Mouse (Mus musculus) limb, embryonic 11.5 days (tissue): ENCODE measurements around the gene Pkd1l1. TPM values are rescaled to one million over a fixed set of nuclear protein-coding genes. Genes with fewer than 3 reads are reported as not detected.
A peak's percentile ranks its signal among the peaks of the same experiment; 100 is the strongest.

Source experiments
- ATAC-seq: fragments of 200-750 bp; cut with Nextera tagmentation; 2 replicates; pipeline ENCODE4 v1.8.0; 2017; ENCODE audit warnings: low read depth; ENCODE audit not compliant: insufficient number of reproducible peaks, low FRiP score, low TSS enrichment
- DNase-seq: peaks from one replicate; pipeline ENCODE4 v3.0.0-alpha.2; 2015; ENCODE audit warnings: low spot score
- H3K27ac ChIP-seq: fragments of 300-500 bp; sonication (generic); replicated peaks from 2 replicates; pipeline ENCODE4 v1.5.1; 2014; ENCODE audit warnings: low read depth, mild to moderate bottlenecking, low read length
- H3K27me3 ChIP-seq: fragments of 300-500 bp; sonication (generic); 2 replicates; pipeline ENCODE4 v1.6.1; 2014; ENCODE audit warnings: mild to moderate bottlenecking, low read length, mixed read lengths; ENCODE audit not compliant: control insufficient read depth, insufficient read depth
- H3K36me3 ChIP-seq: fragments of 300-500 bp; sonication (generic); 2 replicates; pipeline ENCODE4 v1.6.1; 2014; ENCODE audit warnings: mild to moderate bottlenecking, low read length, moderate library complexity, mixed read lengths; ENCODE audit not compliant: control insufficient read depth, insufficient read depth
- H3K4me1 ChIP-seq: fragments of 300-500 bp; sonication (generic); 2 replicates; pipeline ENCODE4 v1.6.1; 2014; ENCODE audit warnings: low read length, mixed read lengths; ENCODE audit not compliant: control insufficient read depth, insufficient read depth
- H3K4me2 ChIP-seq: fragments of 300-500 bp; sonication (generic); 2 replicates; pipeline ENCODE4 v1.6.1; 2014; ENCODE audit warnings: low read depth, mild to moderate bottlenecking, moderate library complexity; ENCODE audit not compliant: severe bottlenecking
- H3K4me3 ChIP-seq: fragments of 300-500 bp; sonication (generic); 2 replicates; pipeline ENCODE4 v1.5.1; 2014; ENCODE audit warnings: low read depth, low read length
- H3K9ac ChIP-seq: fragments of 300-500 bp; sonication (generic); 2 replicates; pipeline ENCODE4 v1.6.1; 2014; ENCODE audit warnings: mild to moderate bottlenecking, low read length
- H3K9me3 ChIP-seq: fragments of 300-500 bp; sonication (generic); 2 replicates; pipeline ENCODE4 v1.6.1; 2016; ENCODE audit warnings: low read length; ENCODE audit not compliant: control insufficient read depth
- WGBS: fragments of 180-500 bp; shearing (Covaris S2); extraction: QIAGEN DNeasy Blood & Tissue Kit; methylation state at CpG from one replicate; pipeline ENCODE4 v1.1.7; 2014; 5-methylcytosine and 5-hydroxymethylcytosine counted together
- polyA plus RNA-seq: library from polyadenylated mRNA; unstranded; fragments of >200 nt; fragmentation: Nextera tagmentation; extraction: Ambion mirVana; gene quantifications from 2 replicates; pipeline ENCODE4 v1.2.1, GENCODE M21; 2014

Pkd1l1 gene
- polyA plus RNA-seq, 1 experiment from 2014 or later: 0.03 TPM

- Histone ChIP-seq H3K27me3 (no peaks in the 10 kb centered on the region), H3K9ac (no peak overlapping the region), H3K4me2 (no peak overlapping the region), H3K27ac (no peak overlapping the region), H3K4me1 (no peaks in the 10 kb centered on the region), H3K4me3 (no peak overlapping the region), H3K36me3 (no peaks in the 10 kb centered on the region), H3K9me3 (no peaks in the 10 kb centered on the region)
- DNase-seq: no peak
- ATAC-seq: no peak
- 73% methylated on average over 4 of the region's 4 CpGs for whole genome bisulfite sequencing
These were observed 15.0 kb upstream of the Pkd1l1 start for GRCm38 (mm10) chr11:8988084-8988483.

- H3K4me3 ChIP-seq: no peak overlapping the region
- H3K27me3 ChIP-seq: no peaks in the 10 kb centered on the region
- no peak overlapping the region for H3K9ac ChIP-seq
- no peaks in the 10 kb centered on the region for H3K4me1 ChIP-seq
- H3K4me2 ChIP-seq: no peak overlapping the region
- no peaks in the 10 kb centered on the region for H3K36me3 ChIP-seq
- DNase-seq (no peak), ATAC-seq (no peak)
- no peaks in the 10 kb centered on the region for H3K9me3 ChIP-seq
- H3K27ac ChIP-seq: no peak overlapping the region
These were observed 13.0 kb upstream of the Pkd1l1 start for GRCm38 (mm10) chr11:8986058-8986457.

- no peaks in the 10 kb centered on the region for H3K27me3 ChIP-seq
- no peak overlapping the region for H3K27ac ChIP-seq
- ATAC-seq: no peak
- H3K4me2 ChIP-seq: no peak overlapping the region
- peak; percentile 84 for DNase-seq
- H3K36me3 ChIP-seq: no peaks in the 10 kb centered on the region
- H3K9me3 ChIP-seq: no peaks in the 10 kb centered on the region
- no peaks in the 10 kb centered on the region for H3K4me1 ChIP-seq
- no peak overlapping the region for H3K4me3 ChIP-seq
- 41% methylated on average over 6 of the region's 6 CpGs for WGBS
- no peak overlapping the region for H3K9ac ChIP-seq
These were observed 10.3 kb upstream of the Pkd1l1 start for GRCm38 (mm10) chr11:8983237-8983861.

GRCm38 (mm10) chr11:8978154-8978553 is 5.1 kb upstream of the Pkd1l1 start:
- WGBS: 87% methylated on average over 4 of the region's 4 CpGs
- Histone ChIP-seq H3K9ac (no peak overlapping the region), H3K4me2 (no peak overlapping the region), H3K4me1 (no peaks in the 10 kb centered on the region), H3K4me3 (no peak overlapping the region), H3K9me3 (no peaks in the 10 kb centered on the region), H3K27me3 (no peaks in the 10 kb centered on the region), H3K36me3 (no peaks in the 10 kb centered on the region), H3K27ac (no peak overlapping the region)
- ATAC-seq: no peak
- no peak for DNase-seq

GRCm38 (mm10) chr11:8972093-8972492 is 973 bp downstream of the Pkd1l1 start:
- DNase-seq (no peak), ATAC-seq (no peak)
- Histone ChIP-seq H3K4me1 (no peaks in the 10 kb centered on the region), H3K27ac (no peak overlapping the region), H3K9me3 (no peaks in the 10 kb centered on the region), H3K4me2 (no peak overlapping the region), H3K4me3 (no peak overlapping the region), H3K27me3 (no peaks in the 10 kb centered on the region), H3K9ac (no peak overlapping the region), H3K36me3 (no peaks in the 10 kb centered on the region)
- WGBS: 92% methylated on average over 6 of the region's 6 CpGs

- 81% methylated on average over 9 of the region's 9 CpGs for WGBS
- H3K4me2 ChIP-seq: no peak overlapping the region
- H3K27me3 ChIP-seq: no peaks in the 10 kb centered on the region
- H3K4me1 ChIP-seq: no peaks in the 10 kb centered on the region
- DNase-seq: no peak
- no peak overlapping the region for H3K4me3 ChIP-seq
- H3K36me3 ChIP-seq: no peaks in the 10 kb centered on the region
- no peak overlapping the region for H3K9ac ChIP-seq
- ATAC-seq: no peak
- H3K9me3 ChIP-seq: no peaks in the 10 kb centered on the region
- no peak overlapping the region for H3K27ac ChIP-seq
These were observed 2.6 kb downstream of the Pkd1l1 start for GRCm38 (mm10) chr11:8970509-8970908.

GRCm38 (mm10) chr11:8968094-8968493 is 5.0 kb downstream of the Pkd1l1 start:
- WGBS: 91% methylated on average over 7 of the region's 7 CpGs
- no peak overlapping the region for H3K4me2 ChIP-seq
- no peak overlapping the region for H3K4me3 ChIP-seq
- no peak overlapping the region for H3K27ac ChIP-seq
- no peaks in the 10 kb centered on the region for H3K27me3 ChIP-seq
- no peaks in the 10 kb centered on the region for H3K4me1 ChIP-seq
- no peak for ATAC-seq
- H3K9me3 ChIP-seq: no peaks in the 10 kb centered on the region
- no peaks in the 10 kb centered on the region for H3K36me3 ChIP-seq
- DNase-seq: no peak
- H3K9ac ChIP-seq: no peak overlapping the region

- 62% methylated on average over 10 of the region's 10 CpGs for WGBS
- no peaks in the 10 kb centered on the region for H3K27me3 ChIP-seq
- no peak overlapping the region for H3K4me2 ChIP-seq
- no peak overlapping the region for H3K9ac ChIP-seq
- H3K4me3 ChIP-seq: no peak overlapping the region
- no peaks in the 10 kb centered on the region for H3K36me3 ChIP-seq
- DNase-seq (peak; percentile 33), ATAC-seq (peak; percentile 45; the same call in 1 of the 2 replicates)
- no peaks in the 10 kb centered on the region for H3K9me3 ChIP-seq
- no peaks in the 10 kb centered on the region for H3K4me1 ChIP-seq
- 0 out of 2 replicates have a peak overlapping the region, but pooled peaks have one; percentile 45 for H3K27ac ChIP-seq
These were observed 14.5 kb downstream of the Pkd1l1 start for GRCm38 (mm10) chr11:8958572-8958971.

- Histone ChIP-seq H3K4me1 (no peaks in the 10 kb centered on the region), H3K9me3 (no peaks in the 10 kb centered on the region), H3K36me3 (no peaks in the 10 kb centered on the region), H3K4me2 (no peak overlapping the region), H3K27me3 (no peaks in the 10 kb centered on the region), H3K4me3 (no peak overlapping the region), H3K9ac (no peak overlapping the region), H3K27ac (peak overlapping the region; percentile 64; the same call in 1 of the 2 replicates)
- DNase-seq: no peak
- 40% methylated on average over 4 of the region's 4 CpGs for WGBS
- peak; percentile 50; the same call in 1 of the 2 replicates for ATAC-seq
These were observed 15.0 kb downstream of the Pkd1l1 start for GRCm38 (mm10) chr11:8958108-8958507.
